Mouse (Mus musculus) limb, embryonic 14.5 days (tissue): Measurements from ENCODE around the gene Tssk2. TPM values are rescaled to one million over a fixed set of nuclear protein-coding genes. Genes with fewer than 3 reads are reported as not detected.

Experiments
- ATAC-seq: fragments of 200-750 bp; cut with Nextera tagmentation; 2 replicates; pipeline ENCODE4 v1.8.0; 2017; ENCODE audit warnings: low read depth, moderate number of reproducible peaks, moderate TSS enrichment; ENCODE audit not compliant: low FRiP score
- DNase-seq: peaks from one replicate; pipeline ENCODE4 v3.0.0-alpha.2; 2015; ENCODE audit warnings: low spot score
- H3K27ac ChIP-seq: fragments of 300-500 bp; sonication (generic); replicated peaks from 2 replicates; pipeline ENCODE4 v1.5.1; 2014; ENCODE audit warnings: low read depth, mild to moderate bottlenecking, low read length, moderate library complexity, mixed read lengths
- H3K27me3 ChIP-seq: fragments of 300-500 bp; sonication (generic); 2 replicates; pipeline ENCODE4 v1.6.1; 2014; ENCODE audit warnings: low read length, mixed read lengths; ENCODE audit not compliant: control insufficient read depth, insufficient read depth
- H3K36me3 ChIP-seq: fragments of 300-500 bp; sonication (generic); 2 replicates; pipeline ENCODE4 v1.6.1; 2014; ENCODE audit warnings: mild to moderate bottlenecking, low read length, moderate library complexity, mixed read lengths; ENCODE audit not compliant: control insufficient read depth, insufficient read depth
- H3K4me1 ChIP-seq: fragments of 300-500 bp; sonication (generic); 2 replicates; pipeline ENCODE4 v1.6.1; 2014; ENCODE audit warnings: antibody characterized with exemption, low read length, mixed read lengths; ENCODE audit not compliant: control insufficient read depth, insufficient read depth
- H3K4me2 ChIP-seq: fragments of 300-500 bp; sonication (generic); replicated peaks from 2 replicates; pipeline ENCODE4 v1.6.1; 2014; ENCODE audit warnings: low read depth, mild to moderate bottlenecking, low read length, moderate library complexity; ENCODE audit not compliant: severe bottlenecking
- H3K4me3 ChIP-seq: fragments of 300-500 bp; sonication (generic); replicated peaks from 2 replicates; pipeline ENCODE4 v1.5.1; 2014; ENCODE audit warnings: low read length
- H3K9ac ChIP-seq: fragments of 300-500 bp; sonication (generic); 2 replicates; pipeline ENCODE4 v1.6.1; 2014; ENCODE audit warnings: mild to moderate bottlenecking, low read depth, low read length, moderate library complexity; ENCODE audit not compliant: severe bottlenecking
- H3K9me3 ChIP-seq: fragments of 300-500 bp; sonication (generic); 2 replicates; pipeline ENCODE4 v1.6.1; 2016; ENCODE audit warnings: low read length; ENCODE audit not compliant: control insufficient read depth
- POLR2A ChIP-seq: fragments of 200-500 bp; IDR thresholded peaks from 2 replicates; pipeline ENCODE4 v1.8.0; 2012; ENCODE audit warnings: inconsistent platforms, mild to moderate bottlenecking, moderate library complexity, borderline replicate concordance; ENCODE audit not compliant: insufficient read depth, insufficient read length; ENCODE audit errors: extremely low read depth
- WGBS: fragments of 180-500 bp; shearing (Covaris S2); extraction: QIAGEN DNeasy Blood & Tissue Kit; methylation state at CpG from one replicate; pipeline ENCODE4 v1.1.7; 2014; 5-methylcytosine and 5-hydroxymethylcytosine counted together
- polyA plus RNA-seq, 2 experiments: library from polyadenylated mRNA; depleted of rRNA in 1 of 2; stranded (reverse) in 1 of 2; unstranded in 1 of 2; fragments of >200 nt; fragmentation: Nextera tagmentation in 1 of 2; extraction: Ambion mirVana in 1 of 2; gene quantifications; 2 replicates each; pipeline versions ENCODE4 v1.2.1 to v1.2.3; 2012 to 2014

Gene Tssk2
- polyA plus RNA-seq, 2 experiments: 0.14 TPM; not detected in 1

DNA sequence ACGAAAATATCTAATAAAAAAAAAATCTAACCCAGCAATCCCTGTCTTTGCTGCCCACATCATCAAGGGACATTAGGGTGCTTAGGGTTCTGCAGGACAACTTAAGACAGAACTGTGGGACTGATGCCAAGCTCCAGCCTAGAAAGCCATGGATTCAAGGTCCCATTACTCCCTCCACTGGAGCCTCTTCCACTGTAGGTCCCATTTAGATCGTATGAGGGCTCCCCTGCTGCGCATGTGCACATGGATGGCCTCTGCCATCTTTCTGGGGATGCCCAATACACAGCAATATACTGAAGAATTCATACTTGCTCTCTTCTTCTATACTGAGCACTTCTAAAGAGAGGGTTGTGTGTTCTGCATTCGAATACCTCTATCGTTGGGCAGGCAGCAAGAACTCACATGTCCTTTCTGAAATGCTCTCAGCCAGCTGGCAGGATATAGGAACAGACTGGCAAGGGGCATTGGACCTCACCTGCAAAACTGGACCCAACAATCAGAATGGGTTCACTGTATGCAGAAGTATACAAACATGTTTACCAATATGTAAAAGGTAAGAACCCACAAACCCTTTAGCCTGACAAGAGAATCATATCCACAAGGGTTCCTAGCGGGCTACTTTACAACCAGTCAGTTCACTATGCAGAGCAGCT, 8.6 kb upstream of the Tssk2 start:
- H3K9ac ChIP-seq: 0 out of 2 replicates have a peak overlapping the region, but pooled peaks have one; percentile 99
- ATAC-seq (no peak), DNase-seq (no peak)
- H3K4me1 ChIP-seq: peaks cover 17% of the 10 kb centered on the region
- H3K9me3 ChIP-seq: no peaks in the 10 kb centered on the region
- no peaks in the 10 kb centered on the region for H3K27me3 ChIP-seq
- 78% methylated on average over 6 of the region's 6 CpGs for WGBS
- peak overlapping the region; percentile 98 for H3K4me3 ChIP-seq
- TF ChIP-seq POLR2A: no peak
- peaks cover 5% of the 10 kb centered on the region; the same call in 1 of the 2 replicates for H3K36me3 ChIP-seq
- H3K27ac ChIP-seq: no peak overlapping the region
- peak overlapping the region; percentile 83 for H3K4me2 ChIP-seq

DNA sequence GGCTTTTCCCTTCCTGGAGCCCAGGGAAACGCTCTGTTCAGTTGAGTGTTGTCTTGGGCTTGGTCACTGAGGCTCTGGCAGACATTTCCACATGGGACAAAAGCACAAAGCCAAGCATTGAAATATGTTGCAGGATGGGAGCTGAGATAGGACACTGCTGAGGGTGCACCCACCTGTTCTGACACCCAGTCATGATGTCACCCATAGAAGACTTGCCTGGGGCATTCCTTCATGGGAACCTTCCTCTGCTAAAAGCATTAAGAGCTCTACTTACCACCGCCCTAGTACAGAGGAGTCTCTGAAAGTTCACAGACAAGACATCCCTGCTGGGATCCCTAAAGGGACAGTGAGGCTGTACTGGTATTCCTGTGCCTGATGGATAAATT, 8.1 kb upstream of the Tssk2 start:
- Histone ChIP-seq H3K27ac (no peak overlapping the region), H3K4me1 (peaks cover 17% of the 10 kb centered on the region), H3K36me3 (0 out of 2 replicates have a peak, but pooled peaks cover 4% of the 10 kb centered on the region), H3K4me3 (peak overlapping the region; percentile 98), H3K27me3 (no peaks in the 10 kb centered on the region), H3K4me2 (peak overlapping the region; percentile 83), H3K9me3 (no peaks in the 10 kb centered on the region), H3K9ac (peak overlapping the region; percentile 99)
- ATAC-seq (no peak), DNase-seq (no peak)
- 41% methylated on average over 2 of the region's 2 CpGs for WGBS
- no peak for TF ChIP-seq POLR2A

DNA sequence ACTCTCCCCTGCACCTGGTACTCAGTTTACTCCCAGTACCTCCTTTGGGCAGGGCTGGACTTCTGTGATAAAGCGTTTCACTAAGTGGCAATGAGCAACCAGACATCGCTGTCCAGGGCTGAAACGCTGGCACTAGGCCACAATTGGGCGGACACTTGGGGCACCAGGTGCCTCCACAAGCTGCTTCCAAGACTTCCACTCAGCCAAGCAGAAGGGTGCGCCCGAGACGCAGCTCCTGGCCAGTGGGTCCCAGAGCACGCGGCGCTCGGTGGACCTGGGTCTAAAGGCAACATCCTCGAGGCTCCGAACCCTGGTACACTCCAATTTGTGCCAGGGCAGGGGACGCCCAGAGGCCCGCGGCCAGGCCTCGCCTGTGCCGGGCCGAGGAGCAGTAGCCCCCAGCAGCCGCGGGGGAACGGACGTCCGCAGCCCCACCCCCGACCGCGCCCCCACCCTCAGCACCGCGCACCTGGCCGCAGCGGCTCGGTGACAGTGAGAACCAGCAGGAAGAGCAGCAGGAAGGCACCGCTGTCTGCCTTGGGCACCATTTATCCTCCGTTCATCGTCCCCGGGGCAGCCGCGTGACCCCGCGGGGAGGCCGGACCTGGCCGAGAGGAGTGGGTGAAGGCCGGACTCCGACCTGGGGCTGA, 7.4 kb upstream of the Tssk2 start:
- no peaks in the 10 kb centered on the region for H3K27me3 ChIP-seq
- peak overlapping the region; percentile 98 for H3K4me3 ChIP-seq
- H3K9me3 ChIP-seq: no peaks in the 10 kb centered on the region
- peak overlapping the region; percentile 99 for H3K9ac ChIP-seq
- 0 out of 2 replicates have a peak, but pooled peaks cover 4% of the 10 kb centered on the region for H3K36me3 ChIP-seq
- peak overlapping the region; percentile 95 for H3K27ac ChIP-seq
- ATAC-seq (peak; percentile 55), DNase-seq (peak; percentile 65)
- peak overlapping the region; percentile 83 for H3K4me2 ChIP-seq
- 3% methylated on average over 39 of the region's 44 CpGs for WGBS
- H3K4me1 ChIP-seq: peaks cover 17% of the 10 kb centered on the region
- TF ChIP-seq POLR2A: no peak

DNA sequence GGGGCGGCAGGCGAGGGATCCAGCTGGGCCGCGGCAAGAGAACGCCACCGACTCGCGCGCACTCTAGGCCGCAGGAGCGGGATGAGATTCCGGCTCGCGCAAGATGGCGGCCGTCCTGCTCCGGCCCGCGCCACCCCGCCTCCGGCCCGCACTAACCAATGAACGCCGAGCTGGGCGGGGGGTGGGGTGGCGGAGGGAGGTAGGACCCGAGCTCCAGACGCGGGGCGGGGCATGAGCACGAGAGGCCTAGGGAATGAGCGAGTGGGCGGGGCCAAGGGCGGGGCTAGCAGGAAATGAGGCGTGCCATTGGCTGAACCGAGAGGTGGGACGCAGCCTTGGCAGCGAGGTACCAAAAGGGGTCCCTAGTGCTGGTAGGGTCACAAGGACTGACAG, 6.9 kb upstream of the Tssk2 start, which contains the start of gene Gm20518:
Gene Gm20518, minus strand, starts transcription at position 105 of the 393 bp plus-strand sequence.
- Histone ChIP-seq H3K27me3 (no peaks in the 10 kb centered on the region), H3K36me3 (0 out of 2 replicates have a peak, but pooled peaks cover 4% of the 10 kb centered on the region), H3K9me3 (no peaks in the 10 kb centered on the region), H3K4me3 (peak within 1 kb of the TSS; percentile 98), H3K27ac (peak within 1 kb of the TSS; percentile 95), H3K4me1 (peaks cover 17% of the 10 kb centered on the region), H3K4me2 (peak within 1 kb of the TSS; percentile 83), H3K9ac (peak within 1 kb of the TSS; percentile 99)
- peak; percentile 63; the same call in 1 of the 2 replicates for TF ChIP-seq POLR2A
- ATAC-seq: peak; percentile 98
- WGBS: under 1% methylated on average over 25 of the region's 38 CpGs
- peak; percentile 99 for DNase-seq

DNA sequence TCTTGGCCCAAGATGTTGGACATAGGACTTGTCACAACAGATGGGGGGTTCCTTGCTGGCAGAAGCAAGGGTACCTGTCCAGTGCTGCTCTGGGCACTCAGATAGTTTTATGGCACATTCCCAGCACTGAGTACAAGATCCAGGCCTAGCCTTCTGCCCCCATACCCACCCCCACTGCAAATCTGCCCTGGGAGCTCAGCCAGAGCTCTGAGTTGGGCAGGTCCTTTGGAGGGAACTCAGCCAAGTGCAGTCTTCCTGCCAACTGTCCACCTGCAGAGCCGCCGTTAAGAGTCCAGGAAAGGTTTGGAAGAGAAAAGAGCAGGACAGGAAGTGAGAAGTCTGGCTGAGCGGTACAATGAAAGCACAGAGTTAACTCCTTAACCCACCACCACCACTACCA, 5.8 kb upstream of the Tssk2 start:
- Histone ChIP-seq H3K4me1 (peaks cover 17% of the 10 kb centered on the region), H3K9me3 (no peaks in the 10 kb centered on the region), H3K27me3 (no peaks in the 10 kb centered on the region), H3K4me3 (no peak overlapping the region), H3K27ac (no peak overlapping the region), H3K36me3 (0 out of 2 replicates have a peak, but pooled peaks cover 4% of the 10 kb centered on the region), H3K9ac (no peak overlapping the region), H3K4me2 (no peak overlapping the region)
- WGBS: 56% methylated on average over 3 of the region's 3 CpGs
- DNase-seq (no peak), ATAC-seq (no peak)
- no peak for TF ChIP-seq POLR2A
